Mouse (Mus musculus): ENCODE data around the gene Ptprf.

Gene Ptprf

DNA sequence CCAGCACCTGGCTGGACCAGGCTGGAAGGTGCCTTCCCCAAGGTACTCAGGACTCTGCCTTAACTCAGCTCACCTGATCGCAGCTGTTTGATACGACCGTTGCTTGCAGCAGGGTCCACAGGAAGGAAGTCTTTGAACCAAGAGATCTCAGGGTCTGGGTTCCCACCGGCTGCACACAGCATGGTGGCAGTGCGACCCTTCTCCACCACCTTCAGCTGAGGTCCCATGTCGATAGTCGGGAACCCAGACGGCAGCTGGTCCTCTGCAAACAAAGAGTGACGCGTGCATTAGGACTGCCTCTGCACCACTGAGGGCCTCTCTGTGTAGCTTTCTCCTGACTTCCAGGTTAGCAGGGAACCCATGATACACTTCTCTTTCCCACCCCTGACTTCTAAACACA lies 33.8 kb downstream of the Ptprf start:
- no peak for DNase-seq (ENCODE audit: low spot score)

DNA sequence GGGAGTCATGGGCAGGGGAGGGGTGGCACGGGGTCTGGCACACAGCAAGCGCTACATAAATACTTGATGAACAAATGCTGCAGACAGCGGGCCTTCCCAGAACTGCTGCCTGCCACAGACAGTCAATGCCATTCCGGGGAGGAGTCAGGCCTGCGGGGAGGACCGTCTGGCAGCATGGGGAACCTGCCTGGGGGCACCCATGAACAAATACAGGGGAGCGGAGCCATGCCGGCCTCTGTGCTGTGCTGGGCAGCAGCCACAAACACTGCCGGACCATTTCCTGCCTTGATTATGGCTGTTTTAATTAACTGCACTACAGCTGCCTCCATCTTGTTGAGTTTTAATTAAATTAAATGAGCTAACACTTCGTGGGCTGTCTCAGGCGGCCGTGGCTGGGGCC lies 35.0 kb downstream of the Ptprf start:
- DNase-seq (ENCODE audit: low spot score): no peak

DNA sequence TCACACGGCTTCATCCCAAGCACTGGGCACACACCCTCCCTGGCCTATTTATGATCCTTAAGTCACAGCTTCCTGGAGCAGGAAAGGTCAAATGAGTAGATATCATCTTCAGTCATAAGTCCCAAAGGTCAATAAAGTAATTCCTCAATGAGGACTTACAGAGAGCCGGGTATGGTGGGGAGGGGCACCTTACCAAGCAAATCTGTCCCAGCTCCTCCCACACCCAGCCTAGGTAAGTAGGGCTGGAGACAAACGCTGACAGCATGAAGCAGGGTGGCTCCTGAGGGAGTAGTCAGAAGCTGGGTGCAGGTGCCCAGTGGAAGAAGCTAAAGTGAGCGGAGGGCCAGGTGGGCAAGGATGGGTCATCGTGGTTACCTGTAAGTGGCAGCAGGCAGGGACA lies 36.3 kb downstream of the Ptprf start:
- DNase-seq (ENCODE audit: low spot score): no peak

DNA sequence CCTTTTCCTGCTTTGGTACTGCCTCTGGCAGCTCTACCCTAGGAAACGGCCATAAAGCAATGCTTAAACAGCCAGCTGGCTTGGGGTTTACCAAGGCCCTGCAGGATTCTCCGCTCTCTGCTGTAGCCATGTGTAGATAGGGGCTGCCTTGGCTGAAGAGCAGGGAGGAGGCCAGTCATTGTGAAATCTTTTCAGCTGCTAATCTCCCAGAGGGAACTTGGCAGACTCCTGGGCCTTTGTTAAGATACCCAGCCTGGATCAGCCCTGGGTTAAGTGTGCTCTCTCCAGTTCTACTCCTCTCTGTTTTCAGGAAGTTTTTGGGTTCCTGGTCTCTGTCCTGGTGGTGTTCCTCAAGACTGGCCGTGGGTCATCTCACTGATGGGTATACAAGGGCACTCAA lies 43.9 kb downstream of the Ptprf start:
- DNase-seq (ENCODE audit: low spot score): peak; percentile 52

DNA sequence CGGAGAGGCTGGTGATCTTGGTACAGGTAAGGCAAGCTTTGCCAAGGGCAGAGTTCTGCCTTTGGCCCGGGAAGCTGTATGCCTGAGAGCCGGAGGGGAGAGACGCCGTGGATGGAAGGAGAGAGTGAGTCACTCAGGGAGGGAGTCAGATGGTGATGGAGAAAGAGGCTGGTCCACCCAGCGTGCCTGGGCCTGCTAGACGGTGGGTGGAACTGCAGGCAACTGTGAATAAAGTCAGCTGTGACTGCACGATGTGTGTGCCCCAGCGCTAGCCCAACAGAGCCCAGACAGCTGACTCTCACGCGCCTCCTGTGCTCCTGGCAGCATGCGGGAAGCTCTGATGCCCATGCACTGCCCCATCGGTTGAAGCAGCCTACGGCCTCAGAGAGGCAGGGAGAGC lies 45.4 kb downstream of the Ptprf start:
- DNase-seq (ENCODE audit: low spot score): no peak

DNA sequence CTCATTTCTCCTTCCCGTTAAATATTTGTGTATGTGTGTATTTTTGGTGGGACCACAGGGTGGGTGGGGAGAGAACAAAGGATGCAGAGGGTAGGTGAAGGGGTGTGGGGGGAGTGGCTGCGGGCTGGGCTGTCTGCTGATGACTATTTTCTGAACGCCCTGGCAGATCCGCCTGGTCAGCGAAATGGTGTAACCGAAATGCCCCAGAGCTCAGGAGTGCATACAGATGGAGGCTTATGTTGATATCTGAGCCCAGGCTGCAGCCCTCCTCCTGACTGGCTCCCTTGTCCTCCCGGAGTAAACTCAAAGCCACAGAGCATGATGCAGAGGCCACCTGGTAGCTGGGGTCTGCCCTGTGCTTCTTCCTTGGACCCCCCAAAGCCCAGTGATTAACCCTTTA lies 47.4 kb downstream of the Ptprf start:
- no peak for DNase-seq (ENCODE audit: low spot score)

DNA sequence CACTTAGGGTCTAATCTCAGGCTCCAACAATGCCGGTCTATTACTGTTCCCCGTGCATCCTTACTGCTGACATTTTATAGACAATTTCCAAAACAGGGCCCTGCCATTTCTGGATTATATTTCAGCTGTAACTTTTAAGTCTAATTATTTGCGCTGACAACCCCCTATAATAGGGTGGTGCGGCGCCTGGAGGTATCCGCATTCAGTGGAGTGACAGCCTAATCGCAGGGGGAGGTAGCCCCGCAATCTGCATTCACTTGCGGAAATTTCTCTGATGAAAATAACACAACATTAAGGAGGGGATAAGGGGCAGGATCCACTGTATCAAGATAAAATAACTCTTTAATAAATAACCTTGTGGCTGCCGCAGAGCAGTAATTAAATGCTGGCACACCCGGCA lies 47.9 kb downstream of the Ptprf start:
- DNase-seq (ENCODE audit: low spot score): no peak

DNA sequence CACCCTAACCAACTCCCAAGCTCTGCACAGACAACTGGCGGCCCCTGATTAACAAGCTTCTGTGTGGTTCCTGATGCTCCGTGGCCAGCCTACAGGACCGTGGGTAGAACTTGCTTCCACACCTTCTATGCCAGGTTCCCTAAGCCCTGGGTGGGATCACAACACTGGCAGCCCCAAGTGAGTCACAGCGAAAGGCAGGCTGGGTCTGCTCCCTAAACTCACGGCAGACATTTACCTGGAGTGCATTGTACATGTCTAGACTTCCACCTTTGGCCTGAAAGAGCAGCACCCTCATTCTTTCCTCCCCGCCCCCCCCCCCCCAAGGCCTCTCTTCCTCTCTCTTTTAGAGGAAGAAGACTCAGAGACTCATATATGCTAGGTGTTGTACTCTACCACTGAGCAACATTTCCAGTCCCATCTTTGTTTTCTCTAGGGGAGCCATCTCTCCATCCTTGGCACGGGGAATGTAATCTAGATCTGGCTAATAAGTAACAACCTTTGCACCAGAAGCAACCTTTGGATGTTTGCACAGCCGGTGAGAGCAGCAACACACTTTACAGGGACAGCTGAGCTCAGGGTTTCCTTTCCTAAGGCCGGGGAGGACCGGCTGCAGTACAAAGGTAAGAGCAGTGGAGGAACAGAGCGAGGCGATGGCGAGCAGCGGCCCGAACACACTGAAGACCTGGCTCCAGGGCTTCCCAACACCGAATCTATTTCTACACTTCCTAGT lies 51.1 kb downstream of the Ptprf start:
- DNase-seq (ENCODE audit: low spot score): no peak

DNA sequence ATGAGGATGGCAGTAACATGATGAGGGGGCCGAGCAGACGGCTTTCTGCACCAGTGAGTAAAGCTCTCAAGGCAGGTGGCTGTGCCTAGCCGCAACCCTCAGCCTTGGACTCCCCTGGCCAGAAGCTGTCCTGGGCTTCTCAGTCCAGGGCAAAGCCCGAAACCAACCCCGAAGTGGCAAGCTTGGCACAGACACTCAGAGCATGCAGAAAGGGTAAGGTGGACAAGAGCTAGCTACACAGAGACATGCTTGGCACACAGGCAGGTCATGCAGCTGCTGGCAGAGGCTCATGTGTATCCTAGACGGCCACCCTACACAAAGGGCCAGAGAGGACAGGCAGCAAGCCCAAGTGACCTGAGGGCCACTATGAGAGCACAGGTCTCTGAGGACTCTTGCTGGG lies 52.5 kb downstream of the Ptprf start:
- DNase-seq (ENCODE audit: low spot score): no peak

DNA sequence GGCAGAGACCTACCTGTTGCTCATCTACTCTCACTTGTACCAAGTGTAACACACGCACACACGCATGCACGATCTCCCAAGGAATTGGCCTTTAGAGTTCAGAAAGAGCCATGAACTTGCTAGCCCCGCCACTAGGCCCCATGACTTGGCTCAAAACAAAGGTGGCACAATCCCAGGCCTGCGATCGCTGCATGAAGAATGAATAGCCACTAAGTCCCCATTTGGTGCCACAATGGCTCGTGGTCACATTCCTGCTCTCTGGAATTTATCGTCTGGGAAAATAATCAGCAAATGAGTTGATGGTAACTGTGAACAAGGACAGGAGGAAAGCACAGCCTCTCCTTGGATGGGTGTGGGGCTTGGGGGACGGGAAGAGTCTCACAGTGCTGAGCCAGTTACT lies 54.3 kb downstream of the Ptprf start:
- peak; percentile 25 for DNase-seq (ENCODE audit: low spot score)

DNA sequence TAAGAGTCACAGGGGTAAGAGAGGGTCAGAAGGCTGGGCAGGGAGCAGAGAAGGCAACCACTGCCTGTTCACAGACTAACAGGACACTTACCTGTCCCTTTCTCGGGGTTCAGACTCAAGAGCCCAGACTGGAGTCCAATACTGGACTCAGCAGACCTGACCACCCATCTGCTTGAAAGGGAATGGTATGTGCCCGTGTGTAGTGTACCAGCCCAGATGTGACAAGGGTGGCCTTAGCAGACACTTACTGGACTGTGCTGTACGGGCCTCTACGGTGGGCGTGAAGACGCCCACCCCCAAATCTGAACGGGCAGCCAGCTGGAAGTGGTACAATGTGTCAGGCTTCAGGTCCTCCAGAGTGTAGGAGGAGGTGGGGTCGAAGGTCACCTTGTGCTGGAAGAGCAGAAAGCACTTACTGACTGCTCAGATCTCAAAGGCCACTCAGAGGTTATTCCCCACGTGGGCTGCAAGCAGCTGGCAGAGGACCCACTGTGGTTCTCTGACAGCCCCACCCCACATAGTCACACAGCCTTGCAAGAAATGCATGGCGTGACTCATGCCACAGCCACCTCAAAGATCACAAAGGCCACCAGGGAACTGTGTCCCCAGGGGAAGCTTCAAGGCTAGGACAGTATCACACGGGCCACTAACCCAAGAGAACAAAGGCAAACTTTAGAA lies 56.4 kb downstream of the Ptprf start:
- no peak for DNase-seq (ENCODE audit: low spot score)

DNA sequence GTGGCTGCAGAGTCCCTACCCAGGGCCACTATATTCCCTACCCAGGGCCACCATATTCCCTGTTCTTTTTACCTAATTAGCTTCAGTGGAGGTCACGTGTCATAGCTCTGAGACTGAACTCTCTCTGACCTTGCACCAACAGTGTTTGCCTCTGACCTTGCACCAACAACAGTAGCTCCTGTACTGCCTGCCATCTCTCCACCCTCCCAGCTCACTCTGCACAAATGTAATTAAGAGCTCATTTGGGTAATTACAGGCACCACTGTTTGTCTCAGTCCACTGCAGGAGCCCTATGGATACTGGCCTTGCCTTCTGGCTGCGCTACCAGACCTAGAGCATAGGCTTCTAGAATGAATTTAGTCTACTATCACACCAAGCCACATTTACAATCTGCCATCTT lies 57.3 kb downstream of the Ptprf start:
- DNase-seq (ENCODE audit: low spot score): no peak

DNA sequence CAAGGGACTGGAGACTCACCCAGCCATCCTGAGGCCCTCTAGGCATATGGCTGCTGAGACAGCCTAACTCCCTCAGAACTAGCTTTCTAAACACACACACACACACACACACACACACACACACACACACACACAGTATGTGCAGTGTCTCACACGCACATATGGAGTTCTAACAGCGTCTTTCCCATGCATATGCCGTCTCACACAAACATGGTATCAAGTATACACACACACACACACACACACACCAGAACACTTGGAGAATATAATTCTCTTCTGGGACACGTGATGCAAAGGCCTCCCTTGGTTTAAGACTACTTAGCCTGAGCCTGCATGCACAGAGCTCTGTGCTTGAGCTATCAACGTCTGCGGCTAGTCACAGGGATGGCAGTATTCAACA lies 59.3 kb downstream of the Ptprf start:
- no peak for DNase-seq (ENCODE audit: low spot score)

DNA sequence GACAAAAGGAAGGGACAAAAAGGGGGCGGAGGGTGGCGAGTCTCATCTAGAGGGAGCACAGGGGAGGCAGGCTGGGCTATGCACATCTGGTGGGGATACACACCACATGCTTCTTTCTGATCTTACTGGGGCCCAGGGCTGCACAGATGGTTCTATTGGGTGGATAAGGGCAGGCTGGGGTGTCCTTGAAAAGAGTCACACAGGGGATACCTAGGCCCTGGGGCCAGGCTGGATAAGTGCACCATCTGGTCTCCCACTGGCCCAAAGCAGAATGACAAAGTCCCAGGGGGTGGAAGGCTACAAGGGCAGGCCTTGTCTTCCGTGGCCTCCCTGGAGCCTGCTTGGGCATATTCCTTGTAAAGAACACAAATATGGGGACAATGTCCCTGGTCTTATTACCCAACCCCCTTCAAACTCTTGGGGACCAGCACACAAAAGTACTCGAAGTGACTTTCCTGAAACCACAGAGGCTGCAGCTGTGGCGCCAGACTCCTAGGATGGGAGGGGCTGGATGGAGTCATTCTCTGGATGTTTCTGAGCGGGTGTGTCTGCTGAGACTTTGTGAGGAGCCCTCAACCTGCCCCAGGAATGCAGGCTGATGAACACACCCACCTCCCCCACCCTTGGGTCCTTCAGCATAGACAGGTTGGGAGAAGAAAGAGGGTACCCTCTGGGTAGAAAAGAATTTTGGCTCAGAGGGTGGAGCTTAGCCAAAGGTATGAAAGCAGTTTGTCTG lies 62.0 kb downstream of the Ptprf start:
- DNase-seq (ENCODE audit: low spot score): no peak

DNA sequence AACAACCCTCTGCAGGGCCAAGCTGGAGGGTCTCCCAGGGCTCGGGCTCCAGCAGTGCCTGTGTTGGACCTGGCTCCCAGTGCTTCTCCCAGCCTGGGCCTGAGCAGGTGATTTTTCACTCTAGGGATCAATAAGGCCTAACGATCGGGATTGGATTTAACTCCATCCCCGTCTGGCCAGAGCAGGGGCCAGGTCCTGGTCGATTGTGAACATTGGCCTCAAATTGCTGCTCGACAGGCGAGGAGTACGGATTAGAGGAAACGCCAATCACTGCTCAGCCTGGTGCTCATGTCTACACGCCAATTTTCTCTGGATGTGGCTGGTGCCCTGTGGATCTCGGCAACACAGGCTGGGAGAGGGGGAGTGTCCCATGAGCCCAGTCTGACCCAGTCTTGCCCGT lies 63.8 kb downstream of the Ptprf start:
- DNase-seq (ENCODE audit: low spot score): no peak

DNA sequence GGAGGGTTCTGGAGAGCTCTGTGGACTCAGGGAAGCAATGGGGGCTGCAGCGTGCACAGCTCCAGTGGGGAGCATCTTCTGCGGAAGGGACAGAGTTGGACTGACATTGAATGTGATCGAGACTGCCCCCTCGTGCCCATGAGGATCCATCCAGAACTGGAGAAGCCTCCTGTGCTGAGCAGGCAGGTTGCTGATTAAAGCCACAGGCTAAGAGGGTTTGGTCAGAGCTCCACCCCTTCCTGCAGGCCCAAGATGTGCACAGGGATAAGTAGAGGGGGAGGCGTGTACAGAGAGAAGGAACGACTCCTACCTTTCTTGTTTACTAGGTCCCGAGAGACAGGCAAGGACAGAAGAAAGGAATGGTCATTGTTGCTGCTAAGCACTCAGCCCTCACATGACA lies 69.9 kb downstream of the Ptprf start:
- DNase-seq (ENCODE audit: low spot score): no peak

DNA sequence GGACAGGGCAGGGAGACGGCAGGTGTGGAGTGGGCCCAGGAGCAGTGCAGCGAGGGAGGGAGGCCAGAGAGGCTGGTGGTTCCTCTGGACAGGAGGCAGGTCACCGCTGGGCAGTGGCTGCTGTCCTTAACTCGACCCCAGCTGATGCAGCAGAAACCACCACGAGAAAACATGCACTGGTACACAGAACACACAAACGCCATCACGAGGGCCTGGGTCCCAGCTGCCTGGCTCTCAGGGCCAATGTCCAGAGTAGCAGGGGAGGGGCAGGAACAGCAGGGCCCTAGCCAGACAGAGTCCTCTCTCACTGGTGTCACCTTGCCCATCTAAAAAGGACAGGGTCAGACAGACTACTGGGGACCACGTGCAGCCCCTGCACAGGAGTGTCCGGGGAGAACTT lies 70.4 kb downstream of the Ptprf start:
- DNase-seq (ENCODE audit: low spot score): no peak

DNA sequence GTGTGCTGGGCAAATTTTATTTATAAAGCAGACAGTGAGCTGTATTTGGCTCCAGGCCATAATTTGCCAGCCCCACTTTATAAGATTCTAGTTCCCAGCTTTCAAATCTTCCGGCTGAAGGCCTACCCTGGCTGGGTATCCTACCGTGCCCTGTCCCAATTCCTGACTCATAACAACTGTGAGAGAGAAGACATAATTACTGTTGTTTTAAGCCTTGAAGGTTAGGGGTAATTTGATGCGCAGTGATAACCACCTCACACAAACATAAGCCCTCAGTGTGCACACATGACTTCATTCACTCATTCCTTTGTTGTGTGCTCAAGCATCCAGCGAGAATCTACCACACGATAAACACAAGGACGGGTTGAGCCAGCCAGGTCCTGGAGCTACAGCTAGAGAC lies 71.7 kb downstream of the Ptprf start:
- DNase-seq (ENCODE audit: low spot score): no peak

DNA sequence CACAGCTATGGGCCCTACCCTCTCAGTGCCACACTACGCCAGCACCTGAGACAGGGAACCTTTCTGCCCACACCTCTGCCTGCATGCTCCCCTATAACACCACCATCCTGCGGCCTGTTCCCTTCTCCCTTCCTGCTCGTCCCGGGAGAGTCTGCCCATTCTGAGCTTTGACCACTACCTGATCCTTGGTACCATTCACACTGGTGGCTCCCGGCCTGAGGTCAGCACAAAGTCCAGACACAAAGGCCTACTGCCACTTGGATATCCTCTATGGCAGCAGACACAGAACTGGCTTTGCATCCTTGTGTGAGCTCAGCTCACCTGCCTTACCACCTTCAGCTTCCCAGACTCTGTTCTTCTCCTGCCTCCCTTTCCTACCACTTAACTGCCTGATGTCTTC lies 72.7 kb downstream of the Ptprf start:
- DNase-seq (ENCODE audit: low spot score): no peak

DNA sequence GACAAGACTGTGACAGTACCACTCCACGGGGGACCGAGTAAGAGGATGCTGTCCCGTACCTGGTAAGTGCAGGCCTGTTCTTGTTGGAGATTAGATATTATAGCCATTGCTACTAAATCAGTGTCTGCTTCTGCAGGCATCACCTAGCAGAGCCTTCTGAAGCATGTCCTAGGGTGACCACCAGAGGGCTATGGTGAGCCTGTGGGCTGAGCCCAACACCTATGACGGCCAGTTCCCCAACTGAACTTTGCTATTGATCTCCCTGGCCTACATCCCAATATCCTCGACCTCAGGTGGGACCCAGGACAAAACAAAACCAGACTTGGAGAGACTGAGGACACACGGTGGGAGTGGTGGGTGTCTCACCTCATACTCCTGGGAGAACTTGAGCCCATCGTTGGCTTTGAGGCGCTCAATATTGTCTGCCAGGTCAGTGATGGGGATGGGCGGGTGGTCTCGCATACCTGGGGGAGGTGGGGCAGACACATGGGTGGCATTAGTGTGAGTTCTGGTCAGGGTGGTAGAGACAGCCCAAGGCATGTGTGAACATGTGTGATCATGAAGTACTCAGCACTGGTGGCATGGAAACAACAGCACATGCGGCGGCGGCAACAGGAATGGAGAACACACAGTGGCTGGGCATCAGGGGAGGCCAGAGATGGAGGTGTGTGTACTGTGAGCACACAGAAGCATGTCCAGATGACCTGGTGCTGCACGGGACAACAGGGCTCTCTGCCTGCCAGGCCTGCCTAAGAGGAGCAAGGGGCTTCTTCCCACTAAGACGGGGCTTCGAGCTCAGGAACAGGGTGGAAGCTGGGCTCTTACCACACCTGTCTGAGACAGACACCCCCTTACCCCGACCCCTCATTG lies 74.2 kb downstream of the Ptprf start:
- DNase-seq (ENCODE audit: low spot score): peak; percentile 38

DNA sequence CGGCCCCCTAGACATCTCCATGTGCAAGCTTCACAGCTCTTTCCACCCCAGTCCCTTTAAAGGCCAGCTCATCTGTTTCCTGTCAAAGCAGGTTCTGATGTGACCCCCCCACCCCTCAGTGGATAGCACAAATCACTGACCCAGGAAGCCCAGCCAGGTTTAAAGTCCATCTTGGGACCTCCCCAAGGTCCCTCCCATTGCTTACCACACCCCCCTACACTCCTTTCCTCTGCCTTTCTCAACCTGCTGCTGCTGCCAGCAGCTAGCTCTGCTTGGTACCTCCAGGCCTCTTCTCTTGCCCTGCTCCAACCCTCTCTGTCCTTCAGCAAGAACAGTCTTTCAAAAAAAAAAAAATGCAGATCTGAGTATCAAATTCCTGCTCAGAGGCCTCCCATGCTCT lies 76.3 kb downstream of the Ptprf start:
- no peak for DNase-seq (ENCODE audit: low spot score)

DNA sequence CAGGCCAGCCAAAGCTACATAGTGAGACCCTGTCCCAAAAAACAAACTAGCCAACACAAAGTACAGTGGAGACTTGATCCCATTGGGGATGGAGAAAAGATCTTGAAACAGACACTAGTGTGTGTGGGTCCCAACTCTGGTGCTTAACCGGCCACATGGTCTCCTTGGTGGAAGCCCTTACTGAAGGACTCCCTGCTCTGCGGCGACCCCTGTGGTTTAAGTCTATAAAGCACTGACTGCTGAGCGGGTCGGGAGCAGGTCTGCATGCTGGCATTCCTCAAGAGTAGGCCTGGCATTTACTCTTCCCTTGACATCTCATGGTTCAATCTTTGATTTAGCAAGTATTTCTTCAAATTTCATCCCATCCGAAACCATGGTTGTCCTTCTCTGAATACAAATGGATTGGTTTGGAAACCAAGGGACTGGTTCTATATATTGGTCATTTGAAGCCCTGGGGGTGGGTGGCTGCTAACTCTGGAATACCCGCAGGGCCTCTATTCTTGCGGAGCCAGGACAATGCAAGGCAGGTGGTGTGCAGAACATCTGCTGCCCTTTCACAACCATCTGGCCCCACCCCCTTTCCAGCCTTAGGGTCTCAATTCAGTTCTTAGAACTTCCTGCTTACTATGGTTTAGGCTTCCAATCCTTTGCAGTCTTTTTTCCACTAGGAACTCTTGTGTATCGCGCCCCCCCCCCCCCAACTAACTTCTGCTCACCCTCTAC lies 84.1 kb downstream of the Ptprf start:
- no peak for DNase-seq (ENCODE audit: low spot score)

Data from adipocyte (in vitro differentiated cells).